20 mouse cellular contexts compared by ENCODE assay signal in the genomic region with DNA sequence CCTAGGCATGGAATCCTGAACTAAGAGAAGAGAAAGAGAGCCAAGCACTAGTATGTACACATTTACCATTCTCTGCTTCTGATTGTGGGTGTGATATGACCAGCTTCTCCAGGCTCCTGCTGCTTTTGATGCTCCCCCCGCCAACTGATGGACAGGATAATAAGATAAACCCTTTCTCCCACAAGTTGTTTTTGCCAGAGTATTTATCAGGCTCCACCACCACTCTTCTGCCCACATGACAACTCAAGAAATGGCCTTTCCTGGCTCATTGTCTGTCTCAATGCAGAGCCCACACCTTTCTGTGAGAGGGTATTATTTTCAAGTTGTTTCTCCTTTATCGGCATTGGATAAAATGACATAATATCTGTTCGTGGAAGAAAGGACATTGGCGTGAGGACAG. TPM values are rescaled to one million over a fixed set of nuclear protein-coding genes. Genes with fewer than 3 reads are reported as not detected.
"Had no signal": no experiment of that assay in that cellular context is flagged by ENCODE, and none has a peak within 500 bp of the region (broad histone marks: within the 10 kb centered on the region; RNA-seq: fewer than 3 reads in every experiment).

No protein-coding gene starts in this region.

- H3K27me3 ChIP-seq: intestine, embryonic 15.5 days; liver, embryonic 13.5 days; midbrain, embryonic 12.5 days; midbrain, embryonic 15.5 days; neural tube, embryonic 12.5 days; neural tube, embryonic 15.5 days; stomach, embryonic 15.5 days had no signal

- H3K4me3 ChIP-seq: intestine, embryonic 15.5 days; layer of hippocampus, adult 2 months; liver, embryonic 13.5 days; midbrain, embryonic 12.5 days; midbrain, embryonic 15.5 days; neural tube, embryonic 12.5 days; neural tube, embryonic 15.5 days; stomach, embryonic 15.5 days had no signal

- H3K4me1 ChIP-seq: neural tube, embryonic 12.5 days had no signal

- H3K9ac ChIP-seq: intestine, embryonic 15.5 days; liver, embryonic 13.5 days; lung, embryonic 14.5 days; midbrain, embryonic 12.5 days; midbrain, embryonic 15.5 days; neural tube, embryonic 12.5 days; neural tube, embryonic 15.5 days; stomach, embryonic 15.5 days had no signal

- DNase-seq: kidney, adult 8-10 months; kidney, postnatal 14 days; layer of hippocampus, adult 9-11 months; liver, embryonic 13.5 days; lung, embryonic 14.5 days; right cerebral cortex, postnatal 25 days; spleen, adult 18-20 months; thymus, postnatal 25 days had no signal

- H3K36me3 ChIP-seq: neural tube, embryonic 15.5 days had no signal

- H3K4me2 ChIP-seq: intestine, embryonic 15.5 days; liver, embryonic 13.5 days; lung, embryonic 14.5 days; midbrain, embryonic 12.5 days; midbrain, embryonic 15.5 days; neural tube, embryonic 12.5 days; neural tube, embryonic 15.5 days; stomach, embryonic 15.5 days had no signal

- H3K9me3 ChIP-seq: intestine, embryonic 15.5 days; liver, embryonic 13.5 days; midbrain, embryonic 12.5 days; midbrain, embryonic 15.5 days; neural tube, embryonic 12.5 days; neural tube, embryonic 15.5 days; stomach, embryonic 15.5 days had no signal

- H3K27ac ChIP-seq: intestine, embryonic 15.5 days; layer of hippocampus, adult 2 months; liver, embryonic 13.5 days; midbrain, embryonic 12.5 days; midbrain, embryonic 15.5 days; neural tube, embryonic 12.5 days; neural tube, embryonic 15.5 days; stomach, embryonic 15.5 days had no signal

- ATAC-seq: intestine, embryonic 15.5 days; lung, postnatal 0 days; midbrain, embryonic 15.5 days had no signal

RNA-seq across cellular contexts. Expression of a gene that starts 39.2 kb away (rescaled TPM):
- total RNA-seq: layer of hippocampus, adult 2 months; layer of hippocampus, postnatal 25 days; left cerebral cortex, adult 18-20 months; left cerebral cortex, postnatal 25 days had no signal
- polyA plus RNA-seq: limb, embryonic 11.5 days; liver, embryonic 13.5 days; lung, embryonic 14.5 days; midbrain, embryonic 12.5 days; midbrain, embryonic 15.5 days; neural tube, embryonic 15.5 days had no signal
